Mouse (Mus musculus) neural tube, embryonic 14.5 days (tissue): ENCODE results near the gene Il6ra. TPM values are rescaled to one million over a fixed set of nuclear protein-coding genes. Genes with fewer than 3 reads are reported as not detected.

Experiments used
- ATAC-seq: fragments of 200-750 bp; cut with Nextera tagmentation; 2 replicates; pipeline ENCODE4 v1.8.0; 2017; ENCODE audit warnings: low read depth, mild to moderate bottlenecking, moderate TSS enrichment, moderate library complexity
- H3K27ac ChIP-seq: fragments of 300-500 bp; sonication (generic); 2 replicates; pipeline ENCODE4 v1.5.1; 2014; ENCODE audit warnings: low read depth, mild to moderate bottlenecking, control low read depth, low read length, moderate library complexity, mixed read lengths
- H3K27me3 ChIP-seq: fragments of 300-500 bp; sonication (generic); 2 replicates; pipeline ENCODE4 v1.6.1; 2014; ENCODE audit warnings: low read length; ENCODE audit not compliant: control insufficient read depth, insufficient read depth
- H3K36me3 ChIP-seq: fragments of 300-500 bp; sonication (generic); 2 replicates; pipeline ENCODE4 v1.6.1; 2014; ENCODE audit warnings: low read length, mixed read lengths; ENCODE audit not compliant: control insufficient read depth, insufficient read depth
- H3K4me1 ChIP-seq: fragments of 300-500 bp; sonication (generic); 2 replicates; pipeline ENCODE4 v1.6.1; 2014; ENCODE audit warnings: low read length; ENCODE audit not compliant: control insufficient read depth, insufficient read depth
- H3K4me2 ChIP-seq: fragments of 300-500 bp; sonication (generic); 2 replicates; pipeline ENCODE4 v1.6.1; 2014; ENCODE audit warnings: mild to moderate bottlenecking, low read depth, low read length, control low read depth
- H3K4me3 ChIP-seq: fragments of 300-500 bp; sonication (generic); 2 replicates; pipeline ENCODE4 v1.5.1; 2014; ENCODE audit warnings: low read depth, low read length, control low read depth, mixed read lengths
- H3K9ac ChIP-seq: fragments of 300-500 bp; sonication (generic); replicated peaks from 2 replicates; pipeline ENCODE4 v1.6.1; 2014; ENCODE audit warnings: low read depth, mild to moderate bottlenecking, control low read depth, low read length, mixed read lengths
- H3K9me3 ChIP-seq: fragments of 300-500 bp; sonication (generic); 2 replicates; pipeline ENCODE4 v1.6.1; 2016; ENCODE audit warnings: low read length; ENCODE audit not compliant: control insufficient read depth
- WGBS: fragments of 180-500 bp; shearing (Covaris S2); extraction: QIAGEN DNeasy Blood & Tissue Kit; methylation state at CpG from one replicate; pipeline ENCODE4 v1.1.7; 2014; 5-methylcytosine and 5-hydroxymethylcytosine counted together
- polyA plus RNA-seq: library from polyadenylated mRNA; unstranded; fragments of >200 nt; fragmentation: Nextera tagmentation; extraction: Ambion mirVana; gene quantifications from 2 replicates; pipeline ENCODE4 v1.2.1, GENCODE M21; 2014

The Il6ra gene
- polyA plus RNA-seq, 1 experiment from 2014 or later = 0.36 TPM

- Histone ChIP-seq H3K9me3 (no peaks in the 10 kb centered on the region), H3K4me2 (no peak overlapping the region), H3K27ac (no peak overlapping the region), H3K27me3 (peaks cover 9% of the 10 kb centered on the region), H3K4me1 (peaks cover 4% of the 10 kb centered on the region; the same call in 1 of the 2 replicates), H3K36me3 (no peaks in the 10 kb centered on the region), H3K9ac (no peak overlapping the region), H3K4me3 (no peak overlapping the region)
- no peak for ATAC-seq
- WGBS = 73% methylated on average over 1 of the region's 1 CpGs
Observed at GRCm38 (mm10) chr3:89916622-89917021, 3.6 kb upstream of the Il6ra start.

GRCm38 (mm10) chr3:89914700-89915099 lies 1.7 kb upstream of the Il6ra start:
- ATAC-seq = no peak

GRCm38 (mm10) chr3:89912108-89912542 lies 871 bp downstream of the Il6ra start:
- Histone ChIP-seq H3K4me3 (no peak overlapping the region), H3K9me3 (no peaks in the 10 kb centered on the region), H3K4me2 (no peak overlapping the region), H3K27me3 (peaks cover 9% of the 10 kb centered on the region), H3K9ac (no peak overlapping the region), H3K4me1 (peaks cover 4% of the 10 kb centered on the region; the same call in 1 of the 2 replicates), H3K36me3 (no peaks in the 10 kb centered on the region), H3K27ac (no peak overlapping the region)
- no peak; the same call in 1 of the 2 replicates for ATAC-seq
- WGBS = 46% methylated on average over 6 of the region's 6 CpGs

More at GRCm38 (mm10) chr3:89914700-89915099, 1.7 kb upstream of the Il6ra start:
- H3K4me3 ChIP-seq = no peak overlapping the region
- no peak overlapping the region for H3K4me2 ChIP-seq
- peaks cover 4% of the 10 kb centered on the region; the same call in 1 of the 2 replicates for H3K4me1 ChIP-seq
- H3K27me3 ChIP-seq = peaks cover 9% of the 10 kb centered on the region
- H3K27ac ChIP-seq = no peak overlapping the region
- H3K9ac ChIP-seq = no peak overlapping the region
- no peaks in the 10 kb centered on the region for H3K36me3 ChIP-seq
- H3K9me3 ChIP-seq = no peaks in the 10 kb centered on the region
- WGBS = 80% methylated on average over 4 of the region's 4 CpGs

- Histone ChIP-seq H3K27ac (no peak overlapping the region), H3K27me3 (peaks cover 9% of the 10 kb centered on the region), H3K9me3 (no peaks in the 10 kb centered on the region), H3K4me3 (no peak overlapping the region), H3K9ac (no peak overlapping the region), H3K4me2 (no peak overlapping the region), H3K4me1 (peaks cover 4% of the 10 kb centered on the region; the same call in 1 of the 2 replicates), H3K36me3 (no peaks in the 10 kb centered on the region)
- WGBS = 95% methylated on average over 3 of the region's 3 CpGs
- ATAC-seq = no peak
Observed at GRCm38 (mm10) chr3:89911207-89911606, 1.8 kb downstream of the Il6ra start.

- no peak for ATAC-seq
- Histone ChIP-seq H3K27me3 (peaks cover 9% of the 10 kb centered on the region), H3K9ac (no peak overlapping the region), H3K4me3 (no peak overlapping the region), H3K27ac (no peak overlapping the region), H3K9me3 (no peaks in the 10 kb centered on the region), H3K4me2 (no peak overlapping the region), H3K4me1 (peaks cover 4% of the 10 kb centered on the region; the same call in 1 of the 2 replicates), H3K36me3 (no peaks in the 10 kb centered on the region)
- 54% methylated on average over 5 of the region's 5 CpGs for WGBS
Observed at GRCm38 (mm10) chr3:89909703-89910542, 3.1 kb downstream of the Il6ra start.

- H3K36me3 ChIP-seq = no peaks in the 10 kb centered on the region
- ATAC-seq = no peak
- no peak overlapping the region for H3K27ac ChIP-seq
- H3K4me2 ChIP-seq = no peak overlapping the region
- WGBS = 90% methylated on average over 6 of the region's 6 CpGs
- H3K9me3 ChIP-seq = no peaks in the 10 kb centered on the region
- no peak overlapping the region for H3K4me3 ChIP-seq
- H3K4me1 ChIP-seq = peaks cover 4% of the 10 kb centered on the region; the same call in 1 of the 2 replicates
- peaks cover 5% of the 10 kb centered on the region for H3K27me3 ChIP-seq
- H3K9ac ChIP-seq = no peak overlapping the region
Observed at GRCm38 (mm10) chr3:89908836-89909235, 4.2 kb downstream of the Il6ra start.

- Histone ChIP-seq H3K4me1 (peaks cover 3% of the 10 kb centered on the region; the same call in 1 of the 2 replicates), H3K9me3 (no peaks in the 10 kb centered on the region), H3K4me3 (no peak overlapping the region), H3K27me3 (peaks cover 3% of the 10 kb centered on the region; the same call in 1 of the 2 replicates), H3K36me3 (no peaks in the 10 kb centered on the region), H3K27ac (no peak overlapping the region), H3K9ac (no peak overlapping the region), H3K4me2 (no peak overlapping the region)
- WGBS = 84% methylated on average over 3 of the region's 3 CpGs
- ATAC-seq = no peak
Observed at GRCm38 (mm10) chr3:89907846-89908245, 5.2 kb downstream of the Il6ra start.

- Histone ChIP-seq H3K27me3 (no peaks in the 10 kb centered on the region), H3K9ac (no peak overlapping the region), H3K36me3 (no peaks in the 10 kb centered on the region), H3K4me3 (no peak overlapping the region), H3K27ac (no peak overlapping the region), H3K4me1 (no peaks in the 10 kb centered on the region), H3K4me2 (no peak overlapping the region), H3K9me3 (no peaks in the 10 kb centered on the region)
- 68% methylated on average over 8 of the region's 8 CpGs for WGBS
- ATAC-seq = no peak
Observed at GRCm38 (mm10) chr3:89899511-89899908, 13.5 kb downstream of the Il6ra start.

- 69% methylated on average over 5 of the region's 5 CpGs for WGBS
Observed at GRCm38 (mm10) chr3:89898870-89899510, 14.0 kb downstream of the Il6ra start.

More at GRCm38 (mm10) chr3:89898870-89899510, 14.0 kb downstream of the Il6ra start:
- no peaks in the 10 kb centered on the region for H3K27me3 ChIP-seq
- no peak for ATAC-seq
- no peaks in the 10 kb centered on the region for H3K9me3 ChIP-seq
- H3K36me3 ChIP-seq = no peaks in the 10 kb centered on the region
- no peak overlapping the region for H3K4me2 ChIP-seq
- no peak overlapping the region for H3K27ac ChIP-seq
- no peak overlapping the region for H3K4me3 ChIP-seq
- no peak overlapping the region for H3K9ac ChIP-seq
- no peaks in the 10 kb centered on the region for H3K4me1 ChIP-seq
